Mouse (Mus musculus): ENCODE measurements around the gene Papln.

- TF ChIP-seq POLR2A (IDR thresholded peaks at IDR 0.05; ENCODE audit: low read depth, low read length): no peak
- TF ChIP-seq CTCF (IDR thresholded peaks at IDR 0.05; ENCODE audit: extremely low read depth, insufficient read length, insufficient replicate concordance, low read depth, low read length): no peak
These were observed 12.2 kb downstream of the Papln start for GRCm38 (mm10) chr12:83775621-83776020.

Data from small intestine, adult 2 months (tissue).